Mouse (Mus musculus) cerebellum, postnatal 36 days (tissue): ENCODE measurements at regions not wholly inside any gene's neighbourhood (a gene's known extent, or its start where the extent isn't known, plus 50 kb on each side); places are given as distances from the start of the nearest gene placed in this dataset.
A peak's percentile ranks its signal among the peaks of the same experiment; 100 is the strongest.

Experiments used
- DNase-seq, 2 experiments: peaks; one replicate each; pipeline ENCODE4 v3.0.0; 2021 to 2022; ENCODE audit warnings: mixed read lengths in 2 of 2

DNA sequence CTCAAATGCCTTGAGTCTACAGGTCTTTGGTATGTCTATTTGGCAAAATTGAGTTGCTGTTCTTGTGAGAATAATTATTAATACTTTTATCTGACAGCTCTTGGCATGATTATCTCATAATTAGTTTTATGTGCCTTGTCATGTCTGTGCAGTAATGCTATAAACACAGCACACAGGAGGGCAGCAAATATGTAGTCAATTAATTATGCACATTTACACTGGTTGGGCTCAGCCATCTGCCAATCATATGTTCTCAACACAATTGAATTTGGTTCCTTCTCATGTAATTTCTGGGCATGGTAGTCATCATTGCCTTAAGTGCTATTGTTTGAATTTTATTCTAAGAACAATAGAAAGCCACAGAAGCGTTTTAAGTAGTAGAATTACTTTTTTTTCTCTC, 1650.7 kb upstream of the Tenm2 start:
- DNase-seq, result no peak

GRCm38 (mm10) chr11:38861622-38862345, 1626.0 kb upstream of the Tenm2 start:
- DNase-seq, result peak in 1 of 2 experiments; percentile 1

DNA sequence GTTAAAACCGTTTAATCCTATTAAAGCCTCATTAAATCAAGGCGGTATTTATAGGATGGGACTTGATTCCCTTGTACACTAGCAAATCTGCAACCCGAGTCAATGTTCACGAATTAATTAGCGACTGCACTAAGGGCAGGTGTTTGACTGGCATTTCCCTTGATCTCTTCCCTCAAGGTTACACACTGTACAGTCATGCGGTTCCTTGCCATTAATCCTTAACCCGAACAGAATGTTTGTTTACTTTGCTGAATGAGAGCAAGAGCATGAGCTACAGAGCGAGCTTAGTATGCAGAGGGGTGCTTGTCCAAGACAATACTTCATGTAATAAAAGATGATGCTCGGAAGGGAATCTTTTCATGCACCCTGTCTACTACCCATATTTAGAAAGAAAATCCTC, 1620.9 kb upstream of the Tenm2 start:
- no peak for DNase-seq

- DNase-seq, result no peak
Measured at GRCm38 (mm10) chr11:38829148-38829547, 1593.4 kb upstream of the Tenm2 start.

GRCm38 (mm10) chr11:38828375-38828774, 1592.6 kb upstream of the Tenm2 start:
- no peak for DNase-seq

- no peak for DNase-seq
Measured at GRCm38 (mm10) chr11:38825172-38825753, 1589.5 kb upstream of the Tenm2 start.

DNA sequence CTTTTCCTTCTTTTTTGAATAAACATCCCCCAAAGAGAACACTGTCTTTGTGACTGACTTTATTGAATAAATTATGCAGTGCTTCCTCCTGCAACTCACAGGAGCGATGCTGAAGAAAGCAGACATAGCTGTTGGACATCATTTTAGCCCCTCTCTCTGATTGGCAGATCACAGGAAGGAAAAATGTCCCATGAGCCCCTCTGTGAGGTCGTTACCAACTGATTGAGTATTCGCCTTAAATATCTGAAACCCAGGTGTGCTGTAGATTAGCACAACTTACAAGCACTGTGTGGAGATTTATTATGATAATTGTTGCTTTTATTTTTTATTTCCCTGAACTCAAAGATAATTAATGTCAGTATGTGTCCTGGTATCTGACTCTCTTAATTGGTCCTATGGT, 1582.4 kb upstream of the Tenm2 start:
- no peak for DNase-seq

DNA sequence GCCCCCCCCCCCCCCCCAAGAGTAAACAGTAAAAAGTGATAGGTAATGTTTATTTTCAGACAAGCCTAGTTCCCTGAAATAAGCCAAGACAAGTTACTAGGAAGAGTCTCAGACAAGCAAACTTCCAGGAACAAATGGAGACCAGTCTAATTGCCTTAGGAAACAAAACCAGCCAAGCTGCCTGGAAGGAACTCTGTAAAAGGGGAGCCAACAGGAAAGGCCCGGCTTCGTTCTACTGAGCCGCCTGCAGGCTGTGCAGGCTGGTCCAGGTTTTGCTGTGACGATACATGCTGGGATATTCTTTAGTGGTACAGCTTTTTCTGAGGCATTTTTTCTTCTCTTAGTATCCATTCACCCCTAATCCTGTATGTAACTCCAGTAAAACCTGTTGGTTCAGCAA, 1547.8 kb upstream of the Tenm2 start:
- DNase-seq, result no peak

DNA sequence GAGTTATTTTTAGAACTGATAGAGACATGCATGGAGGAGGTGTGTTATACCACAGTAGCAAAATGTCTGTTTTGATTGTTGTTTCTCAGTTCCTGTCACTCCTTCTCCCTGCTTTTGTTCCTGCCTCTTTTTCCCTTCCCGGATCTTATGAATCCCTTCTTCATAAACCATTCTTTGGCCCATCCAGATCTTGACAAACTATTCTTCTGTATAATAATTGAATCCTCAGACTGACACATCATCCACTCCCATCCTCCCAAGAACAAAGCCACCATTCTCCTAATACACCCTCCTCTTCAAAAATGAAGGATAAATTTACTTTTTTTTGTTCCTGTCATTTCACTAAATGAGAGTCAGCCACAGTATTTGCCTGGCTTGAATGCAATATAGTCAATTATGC, 1543.8 kb upstream of the Tenm2 start:
- DNase-seq, result no peak

- no peak for DNase-seq
Measured at GRCm38 (mm10) chr11:38762241-38762640, 1526.5 kb upstream of the Tenm2 start.

DNA sequence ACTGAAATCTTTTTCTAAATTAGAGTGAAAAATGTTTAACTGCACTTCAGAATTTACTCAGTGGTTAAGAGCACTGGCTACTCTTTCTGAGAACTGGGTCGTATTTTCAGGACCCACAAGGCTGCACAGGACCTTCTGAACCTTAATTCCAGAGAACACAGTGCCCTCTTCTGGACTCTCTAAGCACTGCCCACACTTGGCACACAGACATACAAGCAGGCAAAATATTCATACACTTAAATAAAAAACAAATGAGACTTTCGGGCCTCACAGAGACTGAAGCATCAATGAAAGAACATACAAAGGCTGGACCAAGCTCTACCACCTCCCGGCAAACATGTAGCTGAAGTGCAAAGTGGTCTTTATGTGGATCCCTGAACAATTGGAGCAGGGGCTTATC, 1511.8 kb upstream of the Tenm2 start:
- DNase-seq, result peak; percentile 13 to 21

DNA sequence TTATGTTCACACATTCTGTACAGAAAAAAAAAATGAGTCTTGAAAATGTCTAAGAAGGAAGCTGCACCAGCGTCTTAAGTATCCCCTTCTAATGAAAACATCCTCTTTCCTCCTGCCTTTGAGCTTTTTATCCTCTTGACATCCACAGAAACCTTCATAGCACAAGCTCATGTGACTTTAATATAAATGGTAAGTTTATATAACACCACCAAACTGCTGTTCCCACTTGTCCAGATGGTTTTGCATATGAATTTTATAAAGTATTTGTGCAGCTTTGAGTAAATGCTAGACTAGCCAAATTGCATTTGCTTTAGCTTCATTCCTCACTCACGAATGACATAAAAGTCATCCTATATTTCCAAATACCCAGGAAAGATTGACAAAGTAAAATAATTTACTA, 1493.3 kb upstream of the Tenm2 start:
- DNase-seq, result no peak

GRCm38 (mm10) chr11:38715697-38716096, 1479.9 kb upstream of the Tenm2 start:
- DNase-seq, result no peak

DNA sequence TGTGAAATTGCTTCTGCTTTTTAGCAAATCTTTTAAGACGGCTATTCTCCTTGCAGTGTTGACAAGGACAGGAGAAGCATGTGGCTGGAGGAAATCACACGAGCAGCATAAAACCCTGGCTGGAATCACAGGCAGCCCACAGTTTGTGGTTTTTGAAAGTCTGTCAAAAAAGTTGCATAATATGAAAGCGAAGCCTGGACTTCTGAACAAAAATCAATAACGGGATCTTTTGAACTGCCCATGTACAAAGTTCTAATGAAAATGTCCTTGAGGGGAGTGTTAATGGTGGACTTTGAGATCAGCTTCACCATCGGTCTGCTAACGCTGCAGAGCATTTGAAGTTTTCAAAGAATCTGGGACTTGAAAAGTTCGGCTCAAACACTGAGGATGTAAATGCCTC, 1445.5 kb upstream of the Tenm2 start:
- no peak for DNase-seq

GRCm38 (mm10) chr11:38673367-38674056, 1437.7 kb upstream of the Tenm2 start:
- no peak for DNase-seq
